ENCODE assay signal across 1 mouse cellular context in the genomic region with DNA sequence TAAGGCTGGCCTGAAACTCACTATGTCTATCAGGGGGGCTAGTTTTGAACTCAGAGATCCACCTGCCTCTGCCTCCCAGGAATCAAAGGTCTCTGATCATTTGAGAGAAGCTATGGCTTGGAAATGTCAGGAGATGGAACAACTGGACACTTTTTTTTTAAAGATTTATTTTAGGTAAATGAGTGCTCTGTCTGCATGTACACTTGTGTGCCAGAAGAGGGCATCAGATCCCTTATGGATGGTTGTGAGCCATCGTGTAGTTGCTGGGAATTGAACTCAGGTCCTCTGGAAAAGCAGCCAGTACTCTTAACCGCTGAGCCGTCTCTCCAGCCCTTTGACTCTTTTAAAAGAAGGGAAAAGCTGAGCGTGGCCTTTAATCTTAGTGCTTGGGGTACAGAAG.
TF ChIP-seq lines count a peak whose summit lies in the region.

No protein-coding gene starts in this region.

TF ChIP-seq in CH12.LX, 34 proteins besides CTCF, POLR2A, EP300 and RAD21:
- TF ChIP-seq SMC3 (IDR thresholded peaks at IDR 0.05; ENCODE audit: low read depth, low read length) (peak; percentile 33), ZNF384 (IDR thresholded peaks at IDR 0.05; ENCODE audit: low read depth, low read length) (peak; percentile 44; the same call in 1 of the 2 replicates), MXI1 (IDR thresholded peaks at IDR 0.05; ENCODE audit: low read depth, low read length) (no peak), SIN3A (IDR thresholded peaks at IDR 0.05; ENCODE audit: low read length) (no peak)
